ENCODE assay signal across 15 mouse cellular contexts in genomic region chr5:13263087-13263486, GRCm38 (mm10).
DNase-seq lines count a peak whose midpoint lies in the region; ATAC-seq and TF ChIP-seq lines count a peak whose summit lies in the region.
"Had no signal": no experiment of that assay in that cellular context is flagged by ENCODE, and none has a peak within 500 bp of the region (broad histone marks: within the 10 kb centered on the region; RNA-seq: fewer than 3 reads in every experiment).

No protein-coding gene starts in this region.

- no peaks in the 10 kb centered on the region for H3K36me3 ChIP-seq in forebrain, embryonic 13.5 days (ENCODE audit: poor library complexity, severe bottlenecking)
- H3K36me3 ChIP-seq in hindbrain, postnatal 0 days (ENCODE audit: insufficient read depth, low read length) = no peaks in the 10 kb centered on the region
- no peaks in the 10 kb centered on the region for H3K36me3 ChIP-seq in neural tube, embryonic 12.5 days
- H3K36me3 ChIP-seq: embryonic facial prominence, embryonic 12.5 days; heart, embryonic 13.5 days had no signal

- 33% methylated on average over 2 of the region's 2 CpGs for WGBS in forebrain, embryonic 13.5 days
- 44% methylated on average over 2 of the region's 2 CpGs for WGBS in hindbrain, postnatal 0 days
- WGBS in neural tube, embryonic 12.5 days = 74% methylated on average over 2 of the region's 2 CpGs

- peaks cover 5% of the 10 kb centered on the region; the same call in 1 of the 2 replicates for H3K4me1 ChIP-seq in forebrain, embryonic 13.5 days
- no peaks in the 10 kb centered on the region for H3K4me1 ChIP-seq in hindbrain, postnatal 0 days (ENCODE audit: insufficient read depth, low read length)
- no peaks in the 10 kb centered on the region for H3K4me1 ChIP-seq in neural tube, embryonic 12.5 days
- H3K4me1 ChIP-seq: embryonic facial prominence, embryonic 12.5 days; heart, embryonic 13.5 days had no signal

- ATAC-seq in frontal cortex, adult (ENCODE audit: low TSS enrichment) = peak; percentile 99
- ATAC-seq in forebrain, embryonic 13.5 days = peak; percentile 95
- peak; percentile 79 for ATAC-seq in hindbrain, postnatal 0 days
- peak; percentile 59; the same call in 1 of the 2 replicates for ATAC-seq in neural tube, embryonic 12.5 days (ENCODE audit: low FRiP score, low read depth)
- ATAC-seq: liver, postnatal 0 days had no signal

- no peaks in the 10 kb centered on the region for H3K27me3 ChIP-seq in forebrain, embryonic 13.5 days
- H3K27me3 ChIP-seq in hindbrain, postnatal 0 days (ENCODE audit: insufficient read depth, low read length) = no peaks in the 10 kb centered on the region
- no peaks in the 10 kb centered on the region for H3K27me3 ChIP-seq in neural tube, embryonic 12.5 days (replicated peaks)
- H3K27me3 ChIP-seq: embryonic facial prominence, embryonic 12.5 days; heart, embryonic 13.5 days had no signal

- no peaks in the 10 kb centered on the region for H3K9me3 ChIP-seq in forebrain, embryonic 13.5 days (replicated peaks)
- no peaks in the 10 kb centered on the region for H3K9me3 ChIP-seq in hindbrain, postnatal 0 days (ENCODE audit: low read length)
- H3K9me3 ChIP-seq in neural tube, embryonic 12.5 days = no peaks in the 10 kb centered on the region
- H3K9me3 ChIP-seq: embryonic facial prominence, embryonic 12.5 days; heart, embryonic 13.5 days had no signal

- no peak for DNase-seq in frontal cortex, postnatal 25 days (ENCODE audit: low spot score in 2 of 2)
- DNase-seq in hindbrain, postnatal 0 days (ENCODE audit: low spot score) = peak; percentile 44
- no peak for DNase-seq in layer of hippocampus, postnatal 14 days (ENCODE audit: low spot score in 2 of 2)
- no peak for DNase-seq in layer of hippocampus, postnatal 36 days
- DNase-seq in gastrocnemius, postnatal 10 days = no peak
- DNase-seq: cerebellum, adult 8-10 months; gastrocnemius, adult 2 months; kidney, postnatal 10 days; liver, postnatal 0 days; spleen, adult 18-20 months had no signal

- H3K4me3 ChIP-seq in forebrain, embryonic 13.5 days = no peak overlapping the region
- H3K4me3 ChIP-seq in hindbrain, postnatal 0 days (ENCODE audit: low read length) = no peak overlapping the region
- H3K4me3 ChIP-seq in neural tube, embryonic 12.5 days = no peak overlapping the region
- H3K4me3 ChIP-seq: embryonic facial prominence, embryonic 12.5 days; gastrocnemius, adult 2 months; heart, embryonic 13.5 days had no signal

- H3K4me2 ChIP-seq in forebrain, embryonic 13.5 days = no peak overlapping the region
- H3K4me2 ChIP-seq in hindbrain, postnatal 0 days (ENCODE audit: low read depth, low read length) = no peak overlapping the region
- H3K4me2 ChIP-seq in neural tube, embryonic 12.5 days (replicated peaks) = no peak overlapping the region
- H3K4me2 ChIP-seq: embryonic facial prominence, embryonic 12.5 days; heart, embryonic 13.5 days had no signal

- no peak for TF ChIP-seq CTCF in hindbrain, postnatal 0 days (IDR thresholded peaks at IDR 0.05; ENCODE audit: low read depth)

- no peak overlapping the region for H3K27ac ChIP-seq in forebrain, embryonic 13.5 days
- no peak overlapping the region for H3K27ac ChIP-seq in hindbrain, postnatal 0 days
- H3K27ac ChIP-seq in neural tube, embryonic 12.5 days = no peak overlapping the region
- H3K27ac ChIP-seq: embryonic facial prominence, embryonic 12.5 days; gastrocnemius, adult 2 months; heart, embryonic 13.5 days had no signal

- no peak overlapping the region for H3K9ac ChIP-seq in forebrain, embryonic 13.5 days
- H3K9ac ChIP-seq in hindbrain, postnatal 0 days (replicated peaks; ENCODE audit: low read length) = no peak overlapping the region
- no peak overlapping the region for H3K9ac ChIP-seq in neural tube, embryonic 12.5 days
- H3K9ac ChIP-seq: embryonic facial prominence, embryonic 12.5 days; heart, embryonic 13.5 days; liver, postnatal 0 days had no signal
